Comparison of ENCODE assay signal across 8 mouse cellular contexts in genomic region chr5:115844766-115845634, GRCm38 (mm10). TPM values are rescaled to one million over a fixed set of nuclear protein-coding genes. Genes with fewer than 3 reads are reported as not detected.
DNase-seq lines count a peak whose midpoint lies in the region; ATAC-seq and TF ChIP-seq lines count a peak whose summit lies in the region.

Gene Cit, plus strand, starts transcription at chr5:115845278.

- WGBS in embryonic facial prominence, embryonic 13.5 days, result under 1% methylated on average over 42 of the region's 42 CpGs
- WGBS in heart, adult 2 months, result under 1% methylated on average over 42 of the region's 42 CpGs
- 1% methylated on average over 42 of the region's 42 CpGs for WGBS in kidney, adult 2 months
- under 1% methylated on average over 39 of the region's 42 CpGs for WGBS in limb, embryonic 12.5 days
- under 1% methylated on average over 41 of the region's 42 CpGs for WGBS in midbrain, embryonic 14.5 days

- peak within 1 kb of the TSS; percentile 81 for H3K9ac ChIP-seq in embryonic facial prominence, embryonic 13.5 days
- peak within 1 kb of the TSS; percentile 43 for H3K9ac ChIP-seq in heart, adult 2 months (ENCODE audit: low read depth, low read length)
- peak within 1 kb of the TSS; percentile 75 for H3K9ac ChIP-seq in limb, embryonic 12.5 days (replicated peaks)
- peak within 1 kb of the TSS; percentile 51 for H3K9ac ChIP-seq in midbrain, embryonic 14.5 days (replicated peaks; ENCODE audit: low read length)

- H3K4me1 ChIP-seq in embryonic facial prominence, embryonic 13.5 days, result peaks cover 23% of the 10 kb centered on the region
- H3K4me1 ChIP-seq in heart, adult 2 months (ENCODE audit: control insufficient read depth, insufficient read depth, low read length), result peaks cover 4% of the 10 kb centered on the region
- H3K4me1 ChIP-seq in kidney, adult 2 months (ENCODE audit: control insufficient read depth, insufficient read depth, low read length), result peaks cover 15% of the 10 kb centered on the region
- H3K4me1 ChIP-seq in limb, embryonic 12.5 days (replicated peaks), result peaks cover 17% of the 10 kb centered on the region
- peaks cover 10% of the 10 kb centered on the region; the same call in 1 of the 2 replicates for H3K4me1 ChIP-seq in midbrain, embryonic 14.5 days (ENCODE audit: control insufficient read depth, insufficient read depth, low read length)

- no peak for TF ChIP-seq POLR2A in heart, adult 2 months (IDR thresholded peaks at IDR 0.05; ENCODE audit: insufficient read depth, low read depth, low read length)
- TF ChIP-seq POLR2A in kidney, adult 2 months (IDR thresholded peaks at IDR 0.05; ENCODE audit: low read depth, low read length), result no peak

- H3K4me2 ChIP-seq in embryonic facial prominence, embryonic 13.5 days, result peak within 1 kb of the TSS; percentile 98
- H3K4me2 ChIP-seq in limb, embryonic 12.5 days, result peak within 1 kb of the TSS; percentile 96
- H3K4me2 ChIP-seq in midbrain, embryonic 14.5 days (ENCODE audit: low read length), result peak within 1 kb of the TSS; percentile 93

- peak; percentile 98 for DNase-seq in 416B (ENCODE audit: low read depth)
- peak; percentile 71 to 85 for DNase-seq in adrenal gland, postnatal 4 days (ENCODE audit: low spot score in 2 of 2)
- peak; percentile 90 to 91 for DNase-seq in heart, adult 2 months
- peak; percentile 92 for DNase-seq in kidney, adult 2 months
- peak; percentile 98 for DNase-seq in midbrain, embryonic 14.5 days
- DNase-seq in spleen, adult 12 weeks (ENCODE audit: low spot score), result peak; percentile 80

- ATAC-seq in embryonic facial prominence, embryonic 13.5 days (ENCODE audit: insufficient number of reproducible peaks, insufficient read depth, low FRiP score, low TSS enrichment, low read depth), result peak; percentile 97
- ATAC-seq in limb, embryonic 12.5 days (ENCODE audit: insufficient number of reproducible peaks, insufficient read depth, low FRiP score, low TSS enrichment, low read depth), result peak; percentile 99
- ATAC-seq in midbrain, embryonic 14.5 days (ENCODE audit: low FRiP score, low TSS enrichment), result peak; percentile 98

- H3K4me3 ChIP-seq in embryonic facial prominence, embryonic 13.5 days, result peak within 1 kb of the TSS; percentile 75
- peak within 1 kb of the TSS; percentile 60 for H3K4me3 ChIP-seq in heart, adult 2 months
- H3K4me3 ChIP-seq in kidney, adult 2 months (ENCODE audit: insufficient read depth, low read depth, low read length), result peak within 1 kb of the TSS; percentile 45
- peak within 1 kb of the TSS; percentile 76 for H3K4me3 ChIP-seq in limb, embryonic 12.5 days (replicated peaks)
- H3K4me3 ChIP-seq in midbrain, embryonic 14.5 days (replicated peaks; ENCODE audit: low read depth, low read length), result peak within 1 kb of the TSS; percentile 52

- peak within 1 kb of the TSS; percentile 39 for H3K27ac ChIP-seq in embryonic facial prominence, embryonic 13.5 days
- H3K27ac ChIP-seq in heart, adult 2 months, result no peak within 1 kb of the TSS
- H3K27ac ChIP-seq in kidney, adult 2 months (ENCODE audit: insufficient read depth, low read depth, low read length), result peak within 1 kb of the TSS; percentile 17; the same call in 1 of the 2 replicates
- peak within 1 kb of the TSS; percentile 67 for H3K27ac ChIP-seq in limb, embryonic 12.5 days
- no peak within 1 kb of the TSS for H3K27ac ChIP-seq in midbrain, embryonic 14.5 days (replicated peaks; ENCODE audit: low read depth, low read length)

- no peaks in the 10 kb centered on the region for H3K27me3 ChIP-seq in embryonic facial prominence, embryonic 13.5 days
- H3K27me3 ChIP-seq in heart, adult 2 months (ENCODE audit: control insufficient read depth, insufficient read depth, low read length), result no peaks in the 10 kb centered on the region
- no peaks in the 10 kb centered on the region for H3K27me3 ChIP-seq in kidney, adult 2 months (replicated peaks; ENCODE audit: control insufficient read depth, insufficient read depth, low read length)
- H3K27me3 ChIP-seq in limb, embryonic 12.5 days, result no peaks in the 10 kb centered on the region
- H3K27me3 ChIP-seq in midbrain, embryonic 14.5 days (ENCODE audit: control insufficient read depth, insufficient read depth, low read length), result no peaks in the 10 kb centered on the region

- intact Hi-C loops in heart, adult 2 months (cut with DNase I), result no loop called here

- no peak for TF ChIP-seq CTCF in heart, adult 2 months (IDR thresholded peaks at IDR 0.05)
- TF ChIP-seq CTCF in kidney, adult 2 months (conservative IDR thresholded peaks at IDR 0.05; ENCODE audit: insufficient read depth, insufficient read length, low read depth, low read length), result no peak

- H3K36me3 ChIP-seq in embryonic facial prominence, embryonic 13.5 days, result 0 out of 2 replicates have a peak, but pooled peaks cover 5% of the 10 kb centered on the region
- no peaks in the 10 kb centered on the region for H3K36me3 ChIP-seq in heart, adult 2 months (ENCODE audit: control insufficient read depth, insufficient read depth, low read length)
- H3K36me3 ChIP-seq in kidney, adult 2 months (ENCODE audit: control insufficient read depth, insufficient read depth, low read length), result no peaks in the 10 kb centered on the region
- H3K36me3 ChIP-seq in limb, embryonic 12.5 days, result peaks cover 19% of the 10 kb centered on the region
- H3K36me3 ChIP-seq in midbrain, embryonic 14.5 days (ENCODE audit: control insufficient read depth, insufficient read depth, low read length), result no peaks in the 10 kb centered on the region

- TF ChIP-seq EP300 in heart, adult 2 months (IDR thresholded peaks at IDR 0.05; ENCODE audit: insufficient read depth, low read depth, low read length), result no peak

- no peaks in the 10 kb centered on the region for H3K9me3 ChIP-seq in embryonic facial prominence, embryonic 13.5 days
- H3K9me3 ChIP-seq in limb, embryonic 12.5 days, result no peaks in the 10 kb centered on the region
- no peaks in the 10 kb centered on the region for H3K9me3 ChIP-seq in midbrain, embryonic 14.5 days (ENCODE audit: control insufficient read depth, low read length)

- no peaks in the 10 kb centered on the region for H3K79me2 ChIP-seq in heart, adult 2 months (replicated peaks; ENCODE audit: control insufficient read depth, insufficient read depth, low read length)

RNA-seq across cellular contexts. Expression of gene Cit, which starts in this region (rescaled TPM):
- total RNA-seq in adrenal gland, postnatal 4 days (2021), result 10 to 100 TPM; 20.1 to 24.9 TPM
- polyA plus RNA-seq in embryonic facial prominence, embryonic 13.5 days (2015; fragmentation: Nextera tagmentation; extraction: Ambion mirVana), result 31.6 and 35.9 TPM in 2 replicates
- total RNA-seq in heart, adult 2 months (2021), result under 1 TPM; 0.73 to 0.97 TPM
- 0.74 and 0.88 TPM in 2 replicates for polyA plus RNA-seq in heart, adult 2 months (2012; rRNA removed)
- 4.5 and 4.8 TPM in 2 replicates for polyA plus RNA-seq in kidney, adult 2 months (2012; rRNA removed)
- 38.0 and 41.5 TPM in 2 replicates for polyA plus RNA-seq in limb, embryonic 12.5 days (2016; fragmentation: Nextera tagmentation; extraction: Ambion mirVana)
- 17.0 and 19.1 TPM in 2 replicates for polyA plus RNA-seq in midbrain, embryonic 14.5 days (2014; fragmentation: Nextera tagmentation; extraction: Ambion mirVana)

Comparison
In these comparisons a context has a peak if more than half of its experiments do, and no peak if none do; other contexts are left out.
1. RNA of gene Cit (total RNA-seq): 20.1 to 24.9 TPM in adrenal gland, postnatal 4 days; 0.73 to 0.97 TPM in heart, adult 2 months; every median in the first group is over 10 times any median in the second.
2. Peak in DNase-seq, H3K4me3 ChIP-seq and H3K9ac ChIP-seq in heart, adult 2 months; RNA of the gene not detected or under 1 TPM.
3. H3K27ac ChIP-seq: peak in embryonic facial prominence, embryonic 13.5 days (single experiment), kidney, adult 2 months (single experiment) and limb, embryonic 12.5 days (single experiment); none in heart, adult 2 months (single experiment) and midbrain, embryonic 14.5 days (single experiment).
4. Peak in every context shown above with its lines, with median percentiles within 50 percentile points of each other: DNase-seq, ATAC-seq, H3K4me2 ChIP-seq, H3K4me3 ChIP-seq and H3K9ac ChIP-seq.